Mouse (Mus musculus) ZHBTc4 (cell line): ENCODE measurements at regions not wholly inside any gene's neighbourhood (a gene's known extent, or its start where the extent isn't known, plus 50 kb on each side); places are given as distances from the start of the nearest gene placed in this dataset.

Experiments used
- DNase-seq: peaks from one replicate; pipeline ENCODE4 v3.0.0-alpha.2; 2011; ENCODE audit warnings: low read depth, low spot score

GRCm38 (mm10) chr7:129980501-129980900, 388.8 kb downstream of the Wdr11 start:
- DNase-seq = no peak

DNA sequence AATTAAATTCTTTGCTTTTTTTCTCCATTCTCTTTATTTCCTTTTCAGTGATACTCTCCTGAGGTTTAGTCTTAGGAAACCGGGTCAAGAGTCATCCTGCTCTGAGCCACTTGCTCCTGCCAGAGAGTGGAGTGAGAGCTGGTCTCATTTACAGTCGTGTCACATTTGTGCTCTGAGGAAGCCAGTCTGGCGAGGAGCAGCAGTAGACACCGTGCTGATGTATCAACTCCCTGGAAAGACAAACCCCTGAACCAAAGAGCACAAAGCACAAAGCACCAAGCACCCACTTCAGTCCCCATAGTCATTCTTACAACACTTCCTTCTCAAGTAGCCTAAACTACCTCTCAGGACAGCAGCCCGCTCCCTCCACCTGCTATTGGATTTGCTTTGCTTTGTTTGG, 390.7 kb downstream of the Wdr11 start:
- DNase-seq = no peak

- DNase-seq = no peak
Measured at GRCm38 (mm10) chr7:129983601-129984120, 392.0 kb downstream of the Wdr11 start.

DNA sequence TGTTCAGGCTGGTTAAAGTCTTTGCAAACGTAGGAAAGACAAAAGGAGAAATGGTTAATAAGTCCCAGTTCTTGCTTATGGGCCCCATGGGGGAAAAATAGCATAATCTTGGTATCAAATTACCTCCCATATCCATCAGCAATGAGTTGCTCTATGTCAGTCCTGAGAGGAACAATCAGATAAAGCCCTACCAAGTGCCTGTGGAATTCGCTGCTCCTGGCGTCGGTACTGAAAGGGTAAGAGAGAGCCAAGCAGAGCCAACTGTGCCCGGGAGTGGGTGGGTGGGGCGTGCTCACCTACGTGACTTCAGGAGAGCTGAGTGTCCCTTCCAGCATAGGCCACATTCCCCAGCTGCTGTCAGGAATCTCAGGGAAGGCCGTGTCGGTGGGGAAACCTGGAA, 392.7 kb downstream of the Wdr11 start:
- no peak for DNase-seq

DNA sequence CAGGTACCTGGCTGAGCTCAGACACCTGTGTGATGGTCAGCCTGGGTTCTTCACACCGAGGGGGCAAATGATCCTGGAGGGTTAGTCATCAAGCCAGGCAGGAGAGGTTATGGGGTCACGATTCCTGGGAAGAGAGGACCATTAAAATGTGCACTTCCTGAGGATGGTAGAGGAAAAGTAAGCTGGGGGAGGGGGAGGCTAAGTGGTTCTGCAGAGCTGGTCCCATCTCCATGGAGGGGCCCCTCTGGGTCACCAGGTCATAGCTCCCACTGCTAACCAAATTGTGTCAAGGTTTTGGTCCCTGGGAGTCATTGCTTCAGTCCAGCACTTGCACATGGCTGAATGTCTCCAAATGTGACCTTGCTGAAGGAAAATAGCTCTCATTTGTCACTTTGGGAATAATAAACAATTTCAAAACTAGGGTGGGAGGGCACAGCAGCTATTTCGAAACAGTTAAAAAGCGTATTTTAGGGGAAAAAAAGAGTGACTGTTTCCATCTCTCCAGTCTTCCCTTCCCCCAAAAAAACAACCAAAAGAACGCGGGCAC, 395.5 kb downstream of the Wdr11 start:
- DNase-seq = no peak

DNA sequence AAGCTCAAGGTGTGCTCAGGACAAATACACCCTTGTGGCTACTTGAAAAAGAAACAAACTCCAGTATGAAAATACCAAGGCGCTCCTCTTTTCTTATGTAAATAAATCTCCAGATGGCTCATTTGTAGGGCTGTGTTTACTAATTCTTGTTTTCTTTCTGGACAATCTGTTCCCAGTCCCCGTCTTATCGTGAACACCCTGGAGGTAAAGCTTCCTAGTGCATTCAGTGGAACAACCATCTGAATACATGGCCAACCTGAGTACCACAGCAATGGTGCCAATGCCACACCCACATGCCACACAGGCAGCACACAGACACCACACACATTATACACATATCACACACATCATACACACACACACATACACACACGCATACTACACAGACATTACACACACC, 396.1 kb downstream of the Wdr11 start:
- peak; percentile 29 for DNase-seq

GRCm38 (mm10) chr7:129993446-129994223, 402.0 kb downstream of the Wdr11 start:
- DNase-seq = no peak

DNA sequence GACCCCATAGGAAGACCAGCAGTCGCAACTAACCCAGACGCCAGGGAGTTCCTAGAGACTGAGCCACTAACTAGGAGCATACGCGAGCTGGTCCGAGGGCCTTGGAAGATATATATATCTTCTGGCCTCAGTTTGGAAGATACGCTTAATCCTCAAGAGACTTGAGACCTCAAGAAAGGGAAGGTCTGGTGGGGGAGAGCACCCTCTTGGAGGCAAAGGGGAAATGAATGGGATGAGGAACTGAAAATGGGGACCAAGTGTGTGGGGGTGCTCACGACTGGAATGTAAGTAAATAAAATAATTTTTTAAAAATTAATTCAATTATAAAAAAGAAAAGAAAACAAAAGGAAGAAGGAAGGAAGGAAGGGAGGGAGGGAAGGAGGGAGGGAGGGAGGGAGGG, 403.9 kb downstream of the Wdr11 start:
- DNase-seq = no peak

DNA sequence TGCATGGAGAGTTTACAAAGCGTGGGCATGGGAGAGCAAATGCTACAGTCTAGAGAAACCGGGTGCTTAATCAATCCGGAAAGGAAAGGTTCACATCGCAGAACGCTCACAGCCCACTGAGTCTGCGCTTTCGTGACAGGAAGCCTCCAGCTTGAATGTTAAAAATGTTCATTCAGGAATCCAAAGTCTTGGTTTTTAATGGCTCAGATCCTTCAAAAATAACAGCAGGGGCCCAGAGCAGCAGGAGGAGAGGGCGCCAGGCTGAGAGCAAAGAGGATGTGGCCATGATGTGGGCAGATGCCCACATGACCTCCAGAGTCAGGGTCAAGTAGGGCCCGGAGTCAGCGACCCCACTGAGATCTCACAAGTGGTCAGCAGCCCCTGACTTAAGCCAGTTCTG, 409.4 kb downstream of the Wdr11 start:
- DNase-seq = no peak

- no peak for DNase-seq
Measured at GRCm38 (mm10) chr7:130002002-130002401, 410.3 kb downstream of the Wdr11 start.

- DNase-seq = no peak
Measured at GRCm38 (mm10) chr7:130005406-130005805, 413.7 kb downstream of the Wdr11 start.

- DNase-seq = no peak
Measured at GRCm38 (mm10) chr7:130007993-130008583, 416.4 kb downstream of the Wdr11 start.

- no peak for DNase-seq
Measured at GRCm38 (mm10) chr7:130008591-130009418, 417.1 kb downstream of the Wdr11 start.

DNA sequence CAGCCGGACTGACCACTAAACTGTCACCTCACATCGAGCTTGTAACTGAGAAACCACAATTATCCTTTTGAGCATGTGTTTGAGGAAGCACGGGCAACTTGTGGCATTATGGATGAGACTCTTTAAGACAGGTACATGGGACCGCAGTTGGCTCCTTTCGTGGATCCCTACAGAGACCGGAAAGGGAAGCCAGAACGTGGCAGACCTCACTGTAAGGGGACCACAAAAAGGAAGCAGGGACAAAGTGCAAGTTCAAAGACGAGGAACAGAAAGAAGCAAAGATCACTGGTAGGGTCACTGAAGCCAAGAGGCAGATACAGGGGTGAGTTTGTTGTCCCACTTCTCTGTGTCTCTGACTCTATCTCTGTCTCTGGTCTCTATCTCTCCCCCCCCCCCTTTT, 420.4 kb downstream of the Wdr11 start:
- no peak for DNase-seq

DNA sequence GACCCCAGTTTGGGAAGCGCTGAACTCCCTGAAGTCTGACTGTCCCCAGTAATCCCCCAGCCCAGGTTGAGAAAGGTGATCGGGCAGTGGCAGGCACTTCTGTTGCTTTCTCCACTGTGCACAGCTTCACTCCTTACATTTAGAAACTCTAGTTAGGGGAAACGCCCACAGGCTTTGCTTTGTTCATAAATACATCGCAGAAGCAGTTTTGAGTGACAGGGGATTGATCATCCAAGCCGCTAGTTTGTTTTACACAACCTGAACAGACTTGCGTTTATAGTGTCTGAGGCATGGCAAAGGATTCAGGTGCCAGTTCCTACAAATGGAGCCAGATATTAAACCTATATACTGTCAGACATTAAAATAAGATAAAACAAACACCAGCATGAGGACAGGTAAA, 421.4 kb downstream of the Wdr11 start:
- DNase-seq = no peak

DNA sequence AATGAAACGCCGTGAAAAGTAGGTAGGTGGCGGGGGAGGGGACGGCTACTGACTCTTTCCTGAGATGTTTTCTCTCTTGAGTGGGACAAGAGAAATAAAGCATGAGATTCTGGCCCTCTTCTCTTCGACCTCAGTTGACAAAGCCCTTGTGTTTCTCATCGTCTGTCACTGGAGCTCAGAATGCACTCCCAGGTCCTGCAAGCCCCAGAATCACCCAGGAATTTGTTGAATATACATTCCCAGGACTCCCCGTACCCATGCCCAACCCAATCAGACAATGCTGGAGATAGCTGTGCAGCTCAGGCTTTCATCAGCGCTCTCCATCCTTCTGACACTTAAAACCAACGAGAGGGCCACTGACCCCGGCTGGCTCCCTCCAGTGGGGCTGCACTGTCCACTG, 422.9 kb downstream of the Wdr11 start:
- no peak for DNase-seq

- DNase-seq = no peak
Measured at GRCm38 (mm10) chr7:130015375-130016014, 423.8 kb downstream of the Wdr11 start.

DNA sequence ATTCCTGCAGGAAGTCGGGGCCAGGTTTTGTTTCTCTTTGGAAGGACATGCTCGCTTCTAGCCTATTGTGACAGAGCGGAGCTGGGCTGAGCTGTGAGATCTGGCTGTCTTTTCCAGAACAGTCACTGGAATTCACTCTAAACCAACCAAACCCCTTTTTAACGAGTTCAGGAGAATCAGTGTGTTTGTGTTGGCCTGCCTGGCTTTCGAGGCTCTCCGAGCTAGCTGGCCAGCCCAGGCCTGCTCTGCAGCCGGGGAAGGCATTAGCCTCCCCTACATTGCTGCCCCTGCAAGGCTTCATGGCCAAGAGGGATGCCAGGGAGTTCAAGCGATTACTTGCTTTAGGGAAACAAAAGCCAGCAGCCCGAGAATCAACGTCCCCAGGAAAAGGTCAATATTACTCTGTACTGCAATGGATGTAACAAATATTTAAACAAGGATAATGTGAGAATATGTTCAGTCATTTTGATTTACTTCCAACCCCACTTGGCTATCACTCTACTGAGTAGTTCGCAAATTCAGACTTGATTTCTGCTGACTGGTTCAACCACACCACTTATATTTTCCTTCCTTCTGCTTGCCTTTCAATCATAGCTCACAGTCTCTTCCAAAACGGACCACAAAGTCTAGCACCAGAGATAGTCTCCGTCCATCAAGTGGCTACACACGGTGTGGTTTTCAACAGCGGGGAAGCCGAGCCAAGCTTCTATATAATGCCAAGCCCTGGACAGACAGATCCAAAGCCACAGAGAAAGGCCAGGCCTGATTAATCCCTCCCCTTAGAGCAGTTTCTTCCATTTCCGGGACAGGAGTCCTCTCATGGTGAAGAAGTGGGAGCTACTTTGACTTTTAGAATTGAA, 424.6 kb downstream of the Wdr11 start:
- no peak for DNase-seq

DNA sequence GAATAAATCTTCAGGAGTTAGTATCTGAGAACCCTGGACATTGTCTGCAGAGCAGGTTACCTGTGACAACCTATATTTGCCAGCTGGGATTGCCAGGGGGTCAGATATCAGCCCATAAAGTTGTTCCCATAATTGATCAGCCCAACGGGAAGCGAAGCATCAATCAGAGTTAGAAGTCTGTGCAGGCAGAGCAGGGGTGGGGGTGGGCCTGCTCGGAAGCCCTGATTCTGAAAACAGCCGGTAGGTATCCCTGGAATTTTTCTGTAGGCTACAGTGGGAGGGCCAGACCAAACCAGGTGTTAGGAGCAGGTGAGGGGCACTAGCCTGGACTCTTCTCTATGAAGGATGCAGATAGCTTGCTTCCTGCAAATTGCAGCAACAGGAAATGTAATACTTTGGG, 427.2 kb downstream of the Wdr11 start:
- DNase-seq = no peak

DNA sequence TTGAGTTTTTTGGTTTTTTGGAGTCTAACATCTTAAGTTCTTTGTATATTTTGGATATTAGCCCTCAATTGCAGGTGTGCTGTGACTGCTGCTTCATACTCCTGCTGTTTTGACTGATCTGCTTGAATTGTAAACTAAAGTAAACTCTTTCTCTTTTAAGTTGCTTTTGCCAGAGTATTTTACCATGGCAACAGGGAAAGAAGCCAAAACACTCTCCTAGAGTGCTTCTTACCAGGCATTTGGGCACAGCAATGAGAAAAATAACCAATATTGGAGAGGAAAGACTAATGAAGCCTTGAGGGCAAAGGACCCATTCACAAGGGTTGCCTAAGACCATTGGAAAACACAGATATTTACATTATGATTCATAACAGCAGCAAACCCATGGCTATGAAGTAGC, 437.3 kb downstream of the Wdr11 start:
- no peak for DNase-seq

GRCm38 (mm10) chr7:130030711-130031110, 439.0 kb downstream of the Wdr11 start:
- DNase-seq = peak; percentile 59
